Mouse (Mus musculus) limb, embryonic 11.5 days (tissue): Measurements from ENCODE around the gene Ncf4. TPM values are rescaled to one million over a fixed set of nuclear protein-coding genes. Genes with fewer than 3 reads are reported as not detected.
A peak's percentile ranks its signal among the peaks of the same experiment; 100 is the strongest.

Source experiments
- ATAC-seq: fragments of 200-750 bp; cut with Nextera tagmentation; 2 replicates; pipeline ENCODE4 v1.8.0; 2017; ENCODE audit warnings: low read depth; ENCODE audit not compliant: insufficient number of reproducible peaks, low FRiP score, low TSS enrichment
- DNase-seq: peaks from one replicate; pipeline ENCODE4 v3.0.0-alpha.2; 2015; ENCODE audit warnings: low spot score
- H3K27ac ChIP-seq: fragments of 300-500 bp; sonication (generic); replicated peaks from 2 replicates; pipeline ENCODE4 v1.5.1; 2014; ENCODE audit warnings: low read depth, mild to moderate bottlenecking, low read length
- H3K27me3 ChIP-seq: fragments of 300-500 bp; sonication (generic); 2 replicates; pipeline ENCODE4 v1.6.1; 2014; ENCODE audit warnings: mild to moderate bottlenecking, low read length, mixed read lengths; ENCODE audit not compliant: control insufficient read depth, insufficient read depth
- H3K36me3 ChIP-seq: fragments of 300-500 bp; sonication (generic); 2 replicates; pipeline ENCODE4 v1.6.1; 2014; ENCODE audit warnings: mild to moderate bottlenecking, low read length, moderate library complexity, mixed read lengths; ENCODE audit not compliant: control insufficient read depth, insufficient read depth
- H3K4me1 ChIP-seq: fragments of 300-500 bp; sonication (generic); 2 replicates; pipeline ENCODE4 v1.6.1; 2014; ENCODE audit warnings: low read length, mixed read lengths; ENCODE audit not compliant: control insufficient read depth, insufficient read depth
- H3K4me2 ChIP-seq: fragments of 300-500 bp; sonication (generic); 2 replicates; pipeline ENCODE4 v1.6.1; 2014; ENCODE audit warnings: low read depth, mild to moderate bottlenecking, moderate library complexity; ENCODE audit not compliant: severe bottlenecking
- H3K4me3 ChIP-seq: fragments of 300-500 bp; sonication (generic); 2 replicates; pipeline ENCODE4 v1.5.1; 2014; ENCODE audit warnings: low read depth, low read length
- H3K9ac ChIP-seq: fragments of 300-500 bp; sonication (generic); 2 replicates; pipeline ENCODE4 v1.6.1; 2014; ENCODE audit warnings: mild to moderate bottlenecking, low read length
- H3K9me3 ChIP-seq: fragments of 300-500 bp; sonication (generic); 2 replicates; pipeline ENCODE4 v1.6.1; 2016; ENCODE audit warnings: low read length; ENCODE audit not compliant: control insufficient read depth
- WGBS: fragments of 180-500 bp; shearing (Covaris S2); extraction: QIAGEN DNeasy Blood & Tissue Kit; methylation state at CpG from one replicate; pipeline ENCODE4 v1.1.7; 2014; 5-methylcytosine and 5-hydroxymethylcytosine counted together
- polyA plus RNA-seq: library from polyadenylated mRNA; unstranded; fragments of >200 nt; fragmentation: Nextera tagmentation; extraction: Ambion mirVana; gene quantifications from 2 replicates; pipeline ENCODE4 v1.2.1, GENCODE M21; 2014

Gene Ncf4
- polyA plus RNA-seq, 1 experiment from 2014 or later = 4.8 TPM

DNA sequence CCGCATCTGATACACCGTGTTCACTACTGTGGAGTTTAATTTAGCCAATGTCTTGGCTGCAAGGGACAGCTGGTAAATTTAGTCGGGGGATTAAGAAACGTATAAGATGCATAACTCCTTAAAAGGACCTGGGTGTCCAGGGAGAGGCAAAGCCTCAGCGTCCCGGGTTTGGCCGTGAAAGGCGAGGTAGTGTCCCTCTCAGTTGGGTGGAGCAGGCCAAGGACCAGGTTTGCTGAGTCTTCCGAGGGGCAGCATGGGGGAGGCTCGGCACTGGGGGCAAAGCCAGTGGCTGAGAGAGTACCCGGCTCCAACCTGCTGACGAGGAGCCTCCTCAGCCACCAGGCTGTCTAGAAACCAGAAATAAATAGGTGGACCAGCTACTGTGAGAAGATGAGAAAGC lies 16.8 kb upstream of the Ncf4 start:
- Histone ChIP-seq H3K36me3 (no peaks in the 10 kb centered on the region), H3K27me3 (no peaks in the 10 kb centered on the region), H3K4me2 (no peak overlapping the region), H3K27ac (no peak overlapping the region), H3K9ac (no peak overlapping the region), H3K4me1 (no peaks in the 10 kb centered on the region), H3K9me3 (no peaks in the 10 kb centered on the region), H3K4me3 (no peak overlapping the region)
- ATAC-seq = no peak
- DNase-seq = no peak
- 84% methylated on average over 12 of the region's 12 CpGs for WGBS

DNA sequence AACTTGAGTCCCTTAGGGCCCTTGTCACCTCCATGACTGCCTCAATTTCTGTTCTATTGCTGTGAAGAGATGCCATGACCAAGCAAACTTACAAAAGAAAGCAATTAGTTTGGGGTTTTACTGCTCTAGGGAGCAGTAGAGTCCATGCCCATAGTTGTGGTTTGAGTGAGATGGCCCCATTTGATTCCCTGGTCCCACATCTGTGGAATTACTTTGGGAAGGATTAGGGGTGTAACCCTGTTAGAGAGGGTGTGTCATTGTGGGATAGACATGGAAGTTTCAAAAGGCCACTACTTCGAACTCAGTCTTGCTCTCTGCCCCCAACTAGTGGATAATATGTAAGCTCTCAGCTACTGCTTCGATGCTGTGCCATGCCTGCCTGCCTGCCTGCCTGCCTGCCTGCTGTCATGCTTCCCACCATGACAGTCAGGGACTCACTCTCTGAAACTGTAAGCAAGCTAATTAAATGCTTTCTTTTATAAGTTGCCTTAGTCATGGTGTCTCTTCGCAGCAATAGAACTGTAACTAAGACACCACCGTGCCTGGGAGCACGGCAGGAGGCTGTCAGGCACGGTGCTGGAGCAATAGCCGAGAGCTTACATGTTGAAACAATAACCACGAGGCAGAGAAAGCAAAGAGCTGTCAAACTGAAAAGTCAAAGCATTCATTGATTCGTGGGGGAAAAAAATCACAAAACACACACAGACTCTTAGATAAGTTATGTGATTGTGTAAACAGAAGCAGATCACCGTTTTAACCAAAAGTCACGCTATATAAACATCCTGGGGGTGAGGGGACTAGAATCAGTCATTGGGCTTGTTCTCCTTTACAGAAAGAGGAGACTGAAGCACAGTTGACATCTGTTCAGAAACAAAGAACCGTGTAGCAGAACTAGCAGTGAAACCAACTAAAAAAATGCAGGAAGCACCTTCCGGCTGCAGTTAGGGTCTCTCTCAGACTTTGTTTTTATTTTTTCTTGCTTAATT lies 13.0 kb upstream of the Ncf4 start:
- ATAC-seq (no peak), DNase-seq (no peak)
- H3K4me1 ChIP-seq = no peaks in the 10 kb centered on the region
- no peak overlapping the region for H3K4me2 ChIP-seq
- no peak overlapping the region for H3K9ac ChIP-seq
- H3K36me3 ChIP-seq = no peaks in the 10 kb centered on the region
- no peaks in the 10 kb centered on the region for H3K27me3 ChIP-seq
- no peaks in the 10 kb centered on the region for H3K9me3 ChIP-seq
- no peak overlapping the region for H3K4me3 ChIP-seq
- H3K27ac ChIP-seq = no peak overlapping the region
- WGBS = 70% methylated on average over 13 of the region's 13 CpGs

DNA sequence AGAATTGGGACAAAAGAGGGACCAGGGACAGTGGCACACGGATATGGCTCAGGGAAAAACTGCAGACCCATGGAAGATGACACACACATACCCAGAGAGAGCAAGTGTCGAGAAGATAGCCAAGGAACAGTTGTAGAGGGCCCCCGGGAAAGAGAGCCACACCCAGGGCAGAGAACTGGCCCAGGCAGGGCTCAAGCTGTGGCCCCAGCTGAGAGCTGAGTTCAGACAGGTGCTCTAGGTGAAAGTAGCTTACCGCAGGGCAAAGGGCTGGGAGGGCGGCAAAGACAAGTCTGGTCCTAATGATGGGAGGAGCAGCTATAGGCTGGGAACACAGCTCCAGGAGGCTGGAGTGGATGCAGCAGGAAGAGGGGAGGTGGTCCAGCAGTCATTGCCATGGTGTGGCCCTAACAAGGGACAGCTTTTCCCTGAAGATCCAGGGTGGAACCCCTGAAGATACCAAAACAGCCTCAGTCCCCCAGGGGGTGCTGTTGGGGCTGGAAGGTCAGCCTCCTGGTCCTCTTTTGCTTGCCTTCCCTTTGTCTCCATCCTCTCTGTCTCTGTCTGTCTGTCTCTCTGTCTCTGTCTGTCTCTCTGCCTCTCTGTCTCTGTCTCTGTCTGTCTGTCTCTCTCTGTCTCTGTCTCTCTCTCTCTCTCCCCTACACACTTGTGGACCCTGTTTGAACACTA lies 9.6 kb upstream of the Ncf4 start:
- no peak for DNase-seq
- no peak overlapping the region for H3K27ac ChIP-seq
- no peaks in the 10 kb centered on the region for H3K4me1 ChIP-seq
- ATAC-seq = no peak
- no peak overlapping the region for H3K4me3 ChIP-seq
- WGBS = 74% methylated on average over 5 of the region's 5 CpGs
- no peak overlapping the region for H3K4me2 ChIP-seq
- H3K27me3 ChIP-seq = no peaks in the 10 kb centered on the region
- H3K9ac ChIP-seq = no peak overlapping the region
- H3K9me3 ChIP-seq = no peaks in the 10 kb centered on the region
- no peaks in the 10 kb centered on the region for H3K36me3 ChIP-seq

DNA sequence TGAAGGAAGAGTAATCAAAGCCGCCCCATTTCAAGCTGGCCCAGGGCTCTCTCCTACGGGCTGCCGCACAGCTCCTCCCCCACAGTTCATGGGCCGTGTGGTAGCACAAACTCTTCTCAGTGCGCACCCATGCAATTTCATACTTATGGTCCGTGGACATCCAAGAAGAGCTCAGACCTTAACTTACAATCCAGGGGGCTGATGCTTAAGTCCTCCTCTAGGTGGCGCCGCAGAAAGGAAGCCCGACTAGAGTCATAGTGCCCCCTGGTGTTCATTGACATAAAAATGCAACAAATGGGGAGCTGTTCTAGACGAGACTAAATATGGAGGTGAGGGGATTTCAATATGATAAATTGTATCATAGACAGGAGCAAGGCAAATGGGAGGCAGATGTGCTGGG lies 5.1 kb upstream of the Ncf4 start:
- Histone ChIP-seq H3K4me1 (no peaks in the 10 kb centered on the region), H3K36me3 (no peaks in the 10 kb centered on the region), H3K9me3 (no peaks in the 10 kb centered on the region), H3K27ac (no peak overlapping the region), H3K27me3 (no peaks in the 10 kb centered on the region), H3K4me2 (no peak overlapping the region), H3K4me3 (no peak overlapping the region), H3K9ac (no peak overlapping the region)
- WGBS = 33% methylated on average over 10 of the region's 10 CpGs
- ATAC-seq (no peak), DNase-seq (peak; percentile 69)

DNA sequence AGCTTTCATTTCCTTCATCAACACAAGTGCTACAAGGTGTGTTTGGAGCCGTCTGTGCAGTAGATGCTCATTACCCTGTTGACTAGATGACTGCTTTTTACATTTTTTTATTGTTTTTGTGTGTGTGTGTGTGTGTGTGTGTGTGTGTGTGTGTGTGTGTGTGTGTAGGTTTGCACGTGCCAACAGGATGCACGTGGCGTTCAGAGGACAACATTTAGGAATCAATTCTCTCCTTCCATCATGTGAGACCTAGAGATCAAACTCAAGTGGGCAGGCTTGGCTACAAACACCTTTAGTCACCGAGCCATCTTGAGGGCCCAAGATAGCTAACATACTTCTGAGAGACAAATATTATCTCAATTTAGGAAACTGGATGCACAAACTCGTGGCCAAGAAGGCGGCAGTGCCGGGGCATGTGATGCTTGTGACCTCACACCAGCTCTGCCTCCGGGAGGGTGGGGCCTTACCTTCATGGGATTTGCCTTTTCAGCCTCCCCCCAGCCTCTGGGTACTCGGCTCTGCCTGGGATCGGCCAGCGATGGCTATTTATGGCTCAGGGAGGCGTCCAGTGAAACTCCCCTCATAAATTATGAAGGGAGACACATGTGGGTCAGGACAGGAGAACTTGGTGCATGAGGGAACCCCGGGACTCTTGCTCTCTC lies 4.5 kb upstream of the Ncf4 start:
- Histone ChIP-seq H3K4me2 (no peak overlapping the region), H3K9ac (no peak overlapping the region), H3K27me3 (no peaks in the 10 kb centered on the region), H3K4me3 (no peak overlapping the region), H3K9me3 (no peaks in the 10 kb centered on the region), H3K27ac (no peak overlapping the region), H3K36me3 (no peaks in the 10 kb centered on the region), H3K4me1 (no peaks in the 10 kb centered on the region)
- DNase-seq (no peak), ATAC-seq (no peak)
- WGBS = 65% methylated on average over 14 of the region's 14 CpGs

DNA sequence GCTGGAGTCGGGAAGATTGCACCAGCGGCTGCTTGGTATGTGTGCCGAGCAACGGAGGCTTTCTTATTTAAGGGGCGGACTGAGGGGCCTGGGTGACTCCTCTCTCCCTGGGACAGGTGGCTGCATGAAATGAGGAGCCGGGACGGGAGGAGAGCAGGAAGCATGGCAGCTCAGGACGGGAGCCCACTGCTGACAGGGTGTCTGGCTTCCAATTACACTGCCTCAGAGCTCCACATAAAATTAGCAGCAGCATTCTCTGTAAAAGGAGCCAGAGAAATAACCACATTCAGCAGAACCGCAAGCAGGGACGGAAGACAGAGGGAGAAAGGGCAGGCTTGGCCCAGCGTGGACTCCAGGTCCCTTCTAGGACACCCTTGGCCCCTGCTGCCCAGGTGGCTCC lies 3.3 kb upstream of the Ncf4 start:
- H3K4me3 ChIP-seq = no peak overlapping the region
- no peaks in the 10 kb centered on the region for H3K36me3 ChIP-seq
- no peak overlapping the region for H3K4me2 ChIP-seq
- H3K9me3 ChIP-seq = no peaks in the 10 kb centered on the region
- H3K9ac ChIP-seq = no peak overlapping the region
- ATAC-seq (no peak), DNase-seq (no peak)
- 33% methylated on average over 11 of the region's 11 CpGs for WGBS
- no peaks in the 10 kb centered on the region for H3K4me1 ChIP-seq
- no peaks in the 10 kb centered on the region for H3K27me3 ChIP-seq
- H3K27ac ChIP-seq = no peak overlapping the region

DNA sequence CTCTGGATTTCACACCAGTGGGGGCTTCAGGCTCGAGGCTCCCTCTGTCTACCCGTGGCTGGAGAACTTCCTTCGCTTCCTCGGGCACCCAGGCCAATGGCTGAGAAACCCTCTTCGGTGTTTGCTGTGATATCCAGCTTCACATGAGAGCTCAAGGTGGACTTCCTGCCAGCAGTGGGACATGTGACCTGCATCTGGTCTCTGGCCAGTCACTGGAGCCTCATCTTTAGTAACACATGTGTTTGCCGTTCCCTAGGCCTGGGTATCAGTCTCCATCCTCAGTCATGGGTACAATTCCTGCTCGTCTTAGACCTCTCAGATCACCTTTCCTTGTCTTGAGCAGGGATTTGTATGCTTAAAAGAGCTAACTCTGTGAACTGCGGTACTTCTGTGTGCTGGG lies 1.5 kb upstream of the Ncf4 start:
- Histone ChIP-seq H3K9ac (0 out of 2 replicates have a peak overlapping the region, but pooled peaks have one; percentile 27), H3K9me3 (no peaks in the 10 kb centered on the region), H3K4me2 (no peak overlapping the region), H3K36me3 (no peaks in the 10 kb centered on the region), H3K27ac (no peak overlapping the region), H3K27me3 (no peaks in the 10 kb centered on the region), H3K4me3 (no peak overlapping the region), H3K4me1 (no peaks in the 10 kb centered on the region)
- ATAC-seq (no peak), DNase-seq (no peak)
- WGBS = 78% methylated on average over 8 of the region's 8 CpGs

DNA sequence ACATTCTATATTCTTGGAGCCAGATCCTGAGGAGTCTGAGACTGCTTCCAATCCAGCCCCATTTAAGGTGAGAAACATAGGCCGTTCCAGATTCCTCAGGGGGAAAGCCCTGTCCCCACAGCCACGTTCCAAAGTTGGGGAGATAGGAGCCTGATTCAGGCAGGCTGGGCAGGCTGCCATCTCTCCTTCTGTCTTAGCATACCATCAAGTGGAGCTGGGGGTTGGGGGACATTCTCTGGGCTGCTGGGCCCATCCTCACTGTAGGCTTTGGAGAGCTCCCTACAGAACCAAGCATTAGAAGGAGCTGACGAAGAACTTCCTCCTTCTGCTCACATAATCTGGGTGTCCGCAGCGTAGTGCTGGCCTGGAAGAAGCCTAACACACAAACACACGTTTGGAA lies 827 bp upstream of the Ncf4 start:
- no peak for DNase-seq
- ATAC-seq = no peak
- H3K4me1 ChIP-seq = no peaks in the 10 kb centered on the region
- no peak overlapping the region for H3K4me3 ChIP-seq
- no peaks in the 10 kb centered on the region for H3K36me3 ChIP-seq
- H3K4me2 ChIP-seq = no peak overlapping the region
- no peak overlapping the region for H3K27ac ChIP-seq
- no peak overlapping the region for H3K9ac ChIP-seq
- 82% methylated on average over 6 of the region's 6 CpGs for WGBS
- H3K9me3 ChIP-seq = no peaks in the 10 kb centered on the region
- no peaks in the 10 kb centered on the region for H3K27me3 ChIP-seq
